Mouse (Mus musculus) intestine, embryonic 14.5 days (tissue): ENCODE results near the gene Ttc37. TPM values are rescaled to one million over a fixed set of nuclear protein-coding genes. Genes with fewer than 3 reads are reported as not detected.

ENCODE experiments used
- polyA plus RNA-seq: library from polyadenylated mRNA; unstranded; fragments of >200 nt; fragmentation: Nextera tagmentation; extraction: Ambion mirVana; gene quantifications from 2 replicates; pipeline ENCODE4 v1.2.1, GENCODE M21; 2014

Ttc37 gene
- polyA plus RNA-seq, 1 experiment from 2014 or later: 17.3 TPM

Other genes with a start within 250 kb of the Ttc37 start
- gene Rhobtb3, start 154.8 kb upstream of the Ttc37 start, polyA plus RNA-seq: 43.0 and 48.2 TPM in 2 replicates
- gene Spata9, start 131.6 kb upstream of the Ttc37 start, polyA plus RNA-seq: 0.34 and 0.35 TPM in 2 replicates
- 15.3 and 16.0 TPM in 2 replicates for gene Rfesd, start 80.0 kb upstream of the Ttc37 start, polyA plus RNA-seq
- gene Gpr150, start 41.7 kb upstream of the Ttc37 start, polyA plus RNA-seq: 0.11 and 0.19 TPM in 2 replicates
- gene Arsk, start 74 bp upstream of the Ttc37 start, polyA plus RNA-seq: 4.9 and 6.0 TPM in 2 replicates
- not detected in 2 replicates for gene Fam81b, start 206.3 kb downstream of the Ttc37 start, polyA plus RNA-seq